Mouse (Mus musculus) forebrain, embryonic 14.5 days (tissue): Measurements from ENCODE around the gene Sv2b. TPM values are rescaled to one million over a fixed set of nuclear protein-coding genes. Genes with fewer than 3 reads are reported as not detected.
"Not testable (repeated sequence)": the region's sequence is repeated elsewhere in the genome, so short reads cannot be mapped to it uniquely, and the experiment has no call there.

Experiments
- ATAC-seq: fragments of 200-750 bp; cut with Nextera tagmentation; 2 replicates; pipeline ENCODE4 v1.8.0; 2017; ENCODE audit warnings: mild to moderate bottlenecking, moderate library complexity
- DNase-seq: peaks from one replicate; pipeline ENCODE4 v3.0.0-alpha.2; 2015; ENCODE audit warnings: low spot score
- H3K27ac ChIP-seq: fragments of 300-500 bp; sonication (generic); 2 replicates; pipeline ENCODE4 v1.5.1; 2014; ENCODE audit warnings: low read depth, mild to moderate bottlenecking, control low read depth, low read length, moderate library complexity
- H3K27me3 ChIP-seq: fragments of 300-500 bp; sonication (generic); replicated peaks from 2 replicates; pipeline ENCODE4 v1.6.1; 2014; ENCODE audit warnings: low read length, control low read depth, mixed read lengths; ENCODE audit not compliant: control insufficient read depth, insufficient read depth
- H3K36me3 ChIP-seq: fragments of 300-500 bp; sonication (generic); 2 replicates; pipeline ENCODE4 v1.6.1; 2014; ENCODE audit warnings: low read length, control low read depth; ENCODE audit not compliant: control insufficient read depth, insufficient read depth
- H3K4me1 ChIP-seq: fragments of 300-500 bp; sonication (generic); 2 replicates; pipeline ENCODE4 v1.6.1; 2014; ENCODE audit warnings: antibody characterized with exemption, low read length, control low read depth; ENCODE audit not compliant: control insufficient read depth, insufficient read depth
- H3K4me2 ChIP-seq: fragments of 300-500 bp; sonication (generic); 2 replicates; pipeline ENCODE4 v1.6.1; 2014; ENCODE audit warnings: mild to moderate bottlenecking, control low read depth, low read length
- H3K4me3 ChIP-seq: fragments of 300-500 bp; sonication (generic); 2 replicates; pipeline ENCODE4 v1.5.1; 2014; ENCODE audit warnings: low read depth, low read length, control low read depth
- H3K9ac ChIP-seq: fragments of 300-500 bp; sonication (generic); 2 replicates; pipeline ENCODE4 v1.6.1; 2014; ENCODE audit warnings: mild to moderate bottlenecking, low read length, control low read depth, moderate library complexity
- H3K9me3 ChIP-seq: fragments of 300-500 bp; sonication (generic); replicated peaks from 2 replicates; pipeline ENCODE4 v1.6.1; 2016; ENCODE audit warnings: low read length, control low read depth, mixed read lengths; ENCODE audit not compliant: control insufficient read depth
- WGBS: fragments of 180-500 bp; shearing (Covaris S2); extraction: QIAGEN DNeasy Blood & Tissue Kit; methylation state at CpG from one replicate; pipeline ENCODE4 v1.1.7; 2014; 5-methylcytosine and 5-hydroxymethylcytosine counted together
- polyA plus RNA-seq: library from polyadenylated mRNA; unstranded; fragments of >200 nt; fragmentation: Nextera tagmentation; extraction: Ambion mirVana; gene quantifications from 2 replicates; pipeline ENCODE4 v1.2.1, GENCODE M21; 2014

The Sv2b gene
- polyA plus RNA-seq, 1 experiment from 2014 or later: 8.4 TPM

DNA sequence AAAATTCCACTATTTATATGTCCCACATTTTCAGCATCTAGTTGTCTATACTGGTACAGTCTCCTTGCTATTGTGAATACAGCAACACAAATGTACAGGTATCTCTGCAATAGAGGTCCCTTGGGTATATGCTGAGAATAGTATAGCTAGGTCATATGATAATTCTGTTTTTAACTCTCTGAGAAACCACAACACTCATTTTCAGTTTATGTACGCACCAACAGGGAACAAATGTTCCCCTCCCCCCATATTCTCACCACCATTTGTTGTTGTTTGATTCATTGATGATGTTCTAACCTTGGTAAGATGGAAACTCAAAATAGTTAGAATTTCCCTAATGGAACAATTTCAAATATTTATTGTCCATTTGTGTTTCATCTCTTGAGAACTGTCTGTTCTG, 16.2 kb upstream of the Sv2b start:
- 93% methylated on average over 1 of the region's 1 CpGs for WGBS
- no peak for ATAC-seq
- Histone ChIP-seq H3K27me3 (no peaks in the 10 kb centered on the region), H3K27ac (no peak overlapping the region), H3K4me1 (peaks cover 8% of the 10 kb centered on the region), H3K9ac (no peak overlapping the region), H3K4me3 (no peak overlapping the region), H3K9me3 (no peaks in the 10 kb centered on the region), H3K4me2 (no peak overlapping the region), H3K36me3 (no peaks in the 10 kb centered on the region)
- no peak for DNase-seq

DNA sequence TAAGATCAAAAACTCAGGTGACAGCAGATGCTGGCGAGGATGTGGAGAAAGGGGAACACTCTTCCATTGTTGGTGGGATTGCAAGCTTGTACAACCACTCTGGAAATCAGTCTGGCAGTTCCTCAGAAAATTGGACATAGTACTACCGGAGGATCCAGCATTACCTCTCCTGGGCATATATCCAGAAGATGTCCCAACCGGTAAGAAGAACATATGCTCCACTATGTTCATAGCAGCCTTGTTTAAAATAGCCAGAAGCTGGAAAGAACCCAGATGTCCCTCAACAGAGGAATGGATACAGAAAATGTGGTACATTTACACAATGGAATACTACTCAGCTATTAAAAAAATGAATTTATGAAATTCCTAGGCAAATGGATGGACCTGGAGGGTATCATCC, 13.7 kb upstream of the Sv2b start:
- not testable (repeated sequence) for H3K27ac ChIP-seq, H3K4me1 ChIP-seq, H3K9ac ChIP-seq, H3K4me3 ChIP-seq, DNase-seq, ATAC-seq, H3K27me3 ChIP-seq, H3K36me3 ChIP-seq, H3K9me3 ChIP-seq, H3K4me2 ChIP-seq
- WGBS: 90% methylated on average over 3 of the region's 3 CpGs

DNA sequence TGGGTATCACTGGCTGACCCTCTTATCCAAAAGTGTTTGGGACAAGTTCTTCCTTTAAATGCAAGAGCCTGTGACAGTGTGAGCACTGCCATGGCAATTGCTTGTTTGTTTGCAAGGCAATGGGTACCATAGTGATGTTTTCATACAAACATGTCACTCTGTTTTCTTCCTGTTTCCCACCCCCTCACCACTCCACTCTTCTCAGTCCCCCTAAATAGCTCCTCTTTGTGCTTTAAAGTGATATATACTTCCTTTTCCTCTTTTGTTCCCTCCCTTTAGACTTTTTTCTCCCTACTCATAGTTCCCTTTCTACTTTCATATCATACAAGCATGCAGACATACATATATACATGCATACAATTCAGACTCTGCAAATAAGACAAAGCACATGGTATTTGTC, 10.9 kb upstream of the Sv2b start:
- Histone ChIP-seq H3K4me2 (no peak overlapping the region), H3K4me1 (no peaks in the 10 kb centered on the region), H3K9me3 (no peaks in the 10 kb centered on the region), H3K36me3 (no peaks in the 10 kb centered on the region), H3K27ac (no peak overlapping the region), H3K27me3 (no peaks in the 10 kb centered on the region), H3K9ac (no peak overlapping the region), H3K4me3 (no peak overlapping the region)
- ATAC-seq: no peak
- DNase-seq: no peak

DNA sequence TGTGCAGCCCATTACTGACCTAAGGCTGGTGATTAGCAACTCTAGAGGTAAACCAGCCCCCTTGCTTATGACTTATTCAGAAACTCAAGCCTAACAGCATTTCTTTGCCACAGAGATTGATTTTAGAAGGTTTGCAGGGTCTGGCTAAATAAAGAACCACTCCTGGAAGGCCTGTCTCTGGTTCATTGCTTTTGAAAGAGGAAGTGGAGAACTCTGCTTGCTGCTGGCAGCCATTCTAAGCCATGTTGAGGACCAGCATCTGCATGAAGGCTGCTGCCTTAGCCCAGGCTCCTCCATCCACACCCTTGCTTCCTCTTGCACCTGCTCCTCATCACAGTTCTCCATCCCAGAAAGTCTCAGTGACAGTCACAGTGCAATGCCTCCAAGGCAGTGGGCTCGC, 9.3 kb upstream of the Sv2b start:
- Histone ChIP-seq H3K36me3 (no peaks in the 10 kb centered on the region), H3K27ac (no peak overlapping the region), H3K9ac (no peak overlapping the region), H3K27me3 (no peaks in the 10 kb centered on the region), H3K4me1 (no peaks in the 10 kb centered on the region), H3K4me3 (no peak overlapping the region), H3K9me3 (no peaks in the 10 kb centered on the region), H3K4me2 (no peak overlapping the region)
- 86% methylated on average over 1 of the region's 1 CpGs for WGBS
- no peak for DNase-seq
- ATAC-seq: no peak

DNA sequence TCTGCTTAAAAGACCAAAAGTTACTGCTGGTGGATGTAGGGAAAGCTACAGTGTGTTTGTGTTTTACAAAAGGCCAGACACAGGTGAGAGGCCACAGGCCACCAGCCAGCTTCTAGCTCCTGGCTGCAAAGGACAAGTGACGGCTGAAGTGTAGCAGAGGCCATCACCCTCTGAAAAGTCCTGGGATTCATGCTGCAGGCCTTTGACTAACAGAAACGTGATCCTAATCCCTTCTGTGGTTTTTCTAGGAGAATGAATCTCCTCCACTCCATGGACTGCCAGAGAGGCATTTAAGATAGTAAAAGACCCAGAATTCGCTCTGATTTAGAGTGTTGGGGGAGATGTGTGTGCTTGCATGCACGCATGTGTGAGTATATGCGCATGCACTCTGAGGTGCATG, 5.8 kb upstream of the Sv2b start:
- Histone ChIP-seq H3K27ac (no peak overlapping the region), H3K4me3 (no peak overlapping the region), H3K36me3 (no peaks in the 10 kb centered on the region), H3K9ac (no peak overlapping the region), H3K4me2 (no peak overlapping the region), H3K27me3 (no peaks in the 10 kb centered on the region), H3K9me3 (no peaks in the 10 kb centered on the region), H3K4me1 (no peaks in the 10 kb centered on the region)
- ATAC-seq (no peak), DNase-seq (no peak)
- 57% methylated on average over 5 of the region's 5 CpGs for WGBS

DNA sequence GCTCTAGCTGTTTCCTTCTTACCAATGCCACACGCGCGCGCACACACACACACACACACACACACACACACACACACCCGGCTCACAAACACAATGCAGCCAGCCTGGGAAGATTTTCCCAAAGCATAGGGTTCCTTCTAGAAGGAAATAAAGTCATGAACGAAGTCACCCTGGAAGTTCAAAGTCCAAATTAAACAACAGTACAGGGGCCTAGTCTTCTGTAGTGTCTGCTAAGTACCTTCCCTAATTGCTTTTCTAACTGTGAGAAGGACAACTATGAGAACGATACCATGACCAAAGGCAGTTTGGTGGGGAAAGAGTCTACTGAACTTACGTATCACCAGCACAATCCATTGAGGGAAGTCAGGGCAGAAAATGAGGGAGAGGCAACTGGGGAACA, 508 bp upstream of the Sv2b start:
- DNase-seq (no peak), ATAC-seq (no peak)
- Histone ChIP-seq H3K27ac (no peak overlapping the region), H3K4me3 (no peak overlapping the region), H3K9ac (no peak overlapping the region), H3K4me1 (no peaks in the 10 kb centered on the region), H3K9me3 (no peaks in the 10 kb centered on the region), H3K4me2 (no peak overlapping the region), H3K36me3 (no peaks in the 10 kb centered on the region), H3K27me3 (peaks cover 20% of the 10 kb centered on the region)
- 75% methylated on average over 8 of the region's 8 CpGs for WGBS

DNA sequence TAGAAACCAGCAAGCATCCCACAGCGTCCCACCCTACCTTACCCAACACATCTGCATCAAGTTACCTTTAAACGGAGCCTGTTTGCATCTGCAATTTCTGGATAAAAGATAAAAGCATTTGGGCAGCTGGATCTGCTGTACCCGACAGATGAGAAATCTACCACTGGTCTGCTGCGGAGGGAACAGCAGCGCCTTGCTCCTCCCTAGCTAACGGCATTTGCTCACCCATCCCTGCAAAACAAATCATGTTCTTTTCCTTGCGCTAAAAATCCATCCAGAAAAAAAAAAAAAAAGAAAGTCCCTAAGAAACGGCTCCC, 964 bp downstream of the Sv2b start:
- Histone ChIP-seq H3K4me3 (peak overlapping the region; percentile 39), H3K36me3 (no peaks in the 10 kb centered on the region), H3K27ac (no peak overlapping the region), H3K9me3 (no peaks in the 10 kb centered on the region), H3K4me2 (peak overlapping the region; percentile 88), H3K27me3 (peaks cover 20% of the 10 kb centered on the region), H3K4me1 (no peaks in the 10 kb centered on the region), H3K9ac (peak overlapping the region; percentile 58; the same call in 1 of the 2 replicates)
- no peak for ATAC-seq
- DNase-seq: peak; percentile 33
- 4% methylated on average over 8 of the region's 8 CpGs for WGBS

DNA sequence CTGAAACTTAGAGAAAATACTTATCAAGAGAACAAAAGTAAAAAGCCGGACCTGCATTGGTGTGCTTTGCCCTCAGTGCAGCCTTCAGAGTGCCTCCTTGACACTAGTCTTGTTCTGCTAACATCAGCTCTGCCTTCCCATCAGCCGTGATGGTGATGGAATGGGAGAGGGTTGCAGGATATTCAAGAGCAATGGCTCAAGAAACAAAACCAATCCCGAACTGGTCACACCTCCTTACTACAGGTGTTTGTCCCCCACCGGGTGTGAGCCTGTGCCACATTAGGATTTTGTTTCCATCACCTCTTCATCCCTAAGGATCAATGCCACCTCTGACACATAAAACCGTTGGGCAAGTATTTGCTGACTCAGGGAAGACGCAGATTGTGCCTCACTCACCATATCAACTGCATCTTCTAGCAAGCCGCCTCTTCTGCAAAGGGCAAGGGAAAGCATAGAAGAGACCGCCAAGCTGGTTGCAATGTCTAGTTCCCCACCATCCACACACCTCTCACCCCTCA, 1.4 kb downstream of the Sv2b start:
- Histone ChIP-seq H3K9ac (peak overlapping the region; percentile 18; the same call in 1 of the 2 replicates), H3K4me1 (no peaks in the 10 kb centered on the region), H3K36me3 (no peaks in the 10 kb centered on the region), H3K27me3 (peaks cover 20% of the 10 kb centered on the region), H3K4me3 (peak overlapping the region; percentile 39), H3K27ac (no peak overlapping the region), H3K4me2 (peak overlapping the region; percentile 88), H3K9me3 (no peaks in the 10 kb centered on the region)
- DNase-seq: no peak
- no peak for ATAC-seq
- WGBS: 57% methylated on average over 8 of the region's 8 CpGs

DNA sequence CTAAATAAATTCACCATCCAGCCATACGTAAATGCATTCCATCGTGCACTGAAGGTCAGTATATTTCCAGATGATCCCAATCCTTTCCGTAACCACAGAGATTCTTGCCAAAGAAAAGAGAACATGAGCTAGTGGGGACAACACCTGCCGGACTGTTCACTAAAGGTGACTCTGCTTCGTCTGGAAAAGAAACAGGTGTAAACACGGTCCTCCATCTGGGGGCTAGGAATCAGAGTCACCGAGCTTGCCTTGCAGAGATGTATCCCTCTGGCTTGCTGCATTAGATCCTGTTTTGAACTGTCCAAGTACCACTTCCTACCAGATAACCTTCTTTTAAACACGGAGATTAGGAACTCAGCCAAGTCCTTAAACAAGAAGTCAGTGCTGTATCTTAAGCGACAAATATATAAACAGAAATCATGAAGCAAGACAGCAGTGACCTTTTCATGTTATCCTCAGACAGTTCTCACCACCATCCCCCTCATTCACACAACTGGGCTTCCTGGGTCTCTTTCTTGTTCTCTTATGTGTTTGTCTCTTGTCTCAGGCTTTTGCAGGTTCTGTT, 3.1 kb downstream of the Sv2b start:
- WGBS: 80% methylated on average over 9 of the region's 9 CpGs
- Histone ChIP-seq H3K27ac (no peak overlapping the region), H3K4me1 (no peaks in the 10 kb centered on the region), H3K9ac (no peak overlapping the region), H3K36me3 (no peaks in the 10 kb centered on the region), H3K9me3 (no peaks in the 10 kb centered on the region), H3K27me3 (peaks cover 20% of the 10 kb centered on the region), H3K4me2 (no peak overlapping the region), H3K4me3 (no peak overlapping the region)
- DNase-seq (no peak), ATAC-seq (no peak)
